Mouse (Mus musculus) intestine, embryonic 16.5 days (tissue): ENCODE results near the gene Ano8. TPM values are rescaled to one million over a fixed set of nuclear protein-coding genes. Genes with fewer than 3 reads are reported as not detected.
"Not testable (repeated sequence)": the region's sequence is repeated elsewhere in the genome, so short reads cannot be mapped to it uniquely, and the experiment has no call there.

Experiments
- ATAC-seq: fragments of 200-750 bp; cut with Nextera tagmentation; 2 replicates; pipeline ENCODE4 v1.8.0; 2017; ENCODE audit warnings: moderate TSS enrichment, moderate library complexity
- H3K27ac ChIP-seq: fragments of 300-500 bp; sonication (generic); 2 replicates; pipeline ENCODE4 v1.5.1; 2014; ENCODE audit warnings: mild to moderate bottlenecking, low read length
- H3K27me3 ChIP-seq: fragments of 300-500 bp; sonication (generic); replicated peaks from 2 replicates; pipeline ENCODE4 v1.6.1; 2014; ENCODE audit warnings: low read length, control low read depth, mixed read lengths; ENCODE audit not compliant: control insufficient read depth, insufficient read depth
- H3K36me3 ChIP-seq: fragments of 300-500 bp; sonication (generic); 2 replicates; pipeline ENCODE4 v1.6.1; 2014; ENCODE audit warnings: low read length, control low read depth; ENCODE audit not compliant: control insufficient read depth, insufficient read depth
- H3K4me1 ChIP-seq: fragments of 300-500 bp; sonication (generic); 2 replicates; pipeline ENCODE4 v1.6.1; 2014; ENCODE audit warnings: low read length, control low read depth, mixed read lengths; ENCODE audit not compliant: control insufficient read depth, insufficient read depth
- H3K4me2 ChIP-seq: fragments of 300-500 bp; sonication (generic); 2 replicates; pipeline ENCODE4 v1.6.1; 2014; ENCODE audit warnings: low read depth, low read length, control low read depth
- H3K4me3 ChIP-seq: fragments of 300-500 bp; sonication (generic); 2 replicates; pipeline ENCODE4 v1.5.1; 2014; ENCODE audit warnings: mild to moderate bottlenecking, low read length
- H3K9ac ChIP-seq: fragments of 300-500 bp; sonication (generic); 2 replicates; pipeline ENCODE4 v1.6.1; 2014; ENCODE audit warnings: low read depth, low read length
- H3K9me3 ChIP-seq: fragments of 300-500 bp; sonication (generic); 2 replicates; pipeline ENCODE4 v1.6.1; 2016; ENCODE audit warnings: low read length, control low read depth; ENCODE audit not compliant: control insufficient read depth
- WGBS: fragments of 180-500 bp; shearing (Covaris S2); extraction: QIAGEN DNeasy Blood & Tissue Kit; methylation state at CpG from one replicate; pipeline ENCODE4 v1.1.7; 2014; 5-methylcytosine and 5-hydroxymethylcytosine counted together
- polyA plus RNA-seq: library from polyadenylated mRNA; unstranded; fragments of >200 nt; fragmentation: Nextera tagmentation; extraction: Ambion mirVana; gene quantifications from 2 replicates; pipeline ENCODE4 v1.2.1, GENCODE M21; 2015

Gene Ano8
- polyA plus RNA-seq, 1 experiment from 2014 or later = 0.20 TPM

DNA sequence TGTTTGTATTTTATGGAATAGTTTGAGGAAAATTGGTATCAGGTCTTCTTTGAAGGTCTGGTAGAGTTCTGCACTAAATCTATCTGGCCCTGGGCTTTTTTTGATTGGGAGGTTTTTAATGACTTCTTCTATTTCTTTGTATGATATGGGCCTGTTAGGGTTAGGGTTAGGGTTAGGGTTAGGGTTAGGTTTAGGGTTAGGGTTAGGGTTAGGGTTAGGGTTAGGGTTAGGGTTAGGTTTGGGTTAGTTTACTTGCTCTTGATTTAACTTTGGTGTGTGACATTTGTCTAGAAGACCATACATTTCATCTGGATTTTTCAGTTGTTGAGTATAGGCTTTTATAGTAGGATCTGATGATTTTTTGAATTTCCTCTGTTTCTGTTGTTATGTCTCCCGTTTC, 52.8 kb downstream of the Ano8 start:
- not testable (repeated sequence) for H3K27me3 ChIP-seq, H3K36me3 ChIP-seq, ATAC-seq, H3K4me2 ChIP-seq, H3K4me3 ChIP-seq, H3K27ac ChIP-seq, H3K4me1 ChIP-seq, H3K9me3 ChIP-seq, H3K9ac ChIP-seq
- WGBS = 78% methylated on average over 1 of the region's 1 CpGs

Other genes with a start within 250 kb of the Ano8 start
- gene Myo9b, start 213.2 kb downstream of the Ano8 start, polyA plus RNA-seq = 11.6 and 12.4 TPM in 2 replicates
- gene Haus8, start 213.0 kb downstream of the Ano8 start, polyA plus RNA-seq = 43.6 and 48.4 TPM in 2 replicates
- gene Use1, start 119.1 kb downstream of the Ano8 start, polyA plus RNA-seq = 89.5 and 95.8 TPM in 2 replicates
- gene Ocel1, start 114.7 kb downstream of the Ano8 start, polyA plus RNA-seq = 6.3 and 8.5 TPM in 2 replicates
- 35.8 and 51.1 TPM in 2 replicates for gene Nr2f6, start 104.0 kb downstream of the Ano8 start, polyA plus RNA-seq
- 10.8 and 10.9 TPM in 2 replicates for gene Ushbp1, start 90.2 kb downstream of the Ano8 start, polyA plus RNA-seq
- 84.7 and 86.9 TPM in 2 replicates for gene Babam1, start 89.1 kb downstream of the Ano8 start, polyA plus RNA-seq
- 32.0 and 39.4 TPM in 2 replicates for gene Ankle1, start 80.0 kb downstream of the Ano8 start, polyA plus RNA-seq
- gene Abhd8, start 22.3 kb downstream of the Ano8 start, polyA plus RNA-seq = 24.0 and 25.1 TPM in 2 replicates
- 224 and 234 TPM in 2 replicates for gene Mrpl34, start 21.0 kb downstream of the Ano8 start, polyA plus RNA-seq
- 88.1 and 91.7 TPM in 2 replicates for gene Dda1, start 16.8 kb downstream of the Ano8 start, polyA plus RNA-seq
- gene Gtpbp3, start 2.1 kb upstream of the Ano8 start, polyA plus RNA-seq = 14.0 and 14.9 TPM in 2 replicates
- gene Plvap, start 25.8 kb upstream of the Ano8 start, polyA plus RNA-seq = 70.9 and 80.9 TPM in 2 replicates
- 0.26 and 0.28 TPM in 2 replicates for gene Ccdc194, start 39.7 kb upstream of the Ano8 start, polyA plus RNA-seq
- gene Bst2, start 51.5 kb upstream of the Ano8 start, polyA plus RNA-seq = 38.8 and 42.0 TPM in 2 replicates
- gene Mvb12a, start 57.0 kb upstream of the Ano8 start, polyA plus RNA-seq = 126 and 130 TPM in 2 replicates
- gene Tmem221, start 72.9 kb upstream of the Ano8 start, polyA plus RNA-seq = 1.3 and 1.8 TPM in 2 replicates
- 0.06 TPM in 1 of 2 replicates, not detected in the other for gene Nxnl1, start 80.6 kb upstream of the Ano8 start, polyA plus RNA-seq
- 21.0 and 24.3 TPM in 2 replicates for gene Slc27a1, start 82.9 kb upstream of the Ano8 start, polyA plus RNA-seq
- gene Pgls, start 106.2 kb upstream of the Ano8 start, polyA plus RNA-seq = 244 and 252 TPM in 2 replicates
- 3.0 and 3.5 TPM in 2 replicates for gene Fam129c, start 111.7 kb upstream of the Ano8 start, polyA plus RNA-seq
- gene Colgalt1, start 125.0 kb upstream of the Ano8 start, polyA plus RNA-seq = 68.0 and 70.5 TPM in 2 replicates
- gene Unc13a, start 185.8 kb upstream of the Ano8 start, polyA plus RNA-seq = 0.98 and 1.2 TPM in 2 replicates
- 11.5 and 13.5 TPM in 2 replicates for gene Jak3, start 190.3 kb upstream of the Ano8 start, polyA plus RNA-seq
- gene Insl3, start 203.3 kb upstream of the Ano8 start, polyA plus RNA-seq = 2.4 and 2.5 TPM in 2 replicates
- 19.2 and 20.9 TPM in 2 replicates for gene B3gnt3, start 215.8 kb upstream of the Ano8 start, polyA plus RNA-seq
- 5.0 and 6.4 TPM in 2 replicates for gene Fcho1, start 239.8 kb upstream of the Ano8 start, polyA plus RNA-seq